Mouse (Mus musculus) heart, embryonic 11.5 days (tissue): ENCODE results near the gene Mmd. TPM values are rescaled to one million over a fixed set of nuclear protein-coding genes. Genes with fewer than 3 reads are reported as not detected.

Source experiments
- ATAC-seq: fragments of 200-750 bp; cut with Nextera tagmentation; replicated peaks from 2 replicates; pipeline ENCODE4 v1.8.0; 2017; ENCODE audit warnings: moderate library complexity; ENCODE audit not compliant: insufficient number of reproducible peaks, low FRiP score, low TSS enrichment
- H3K27ac ChIP-seq: fragments of 300-500 bp; sonication (generic); 2 replicates; pipeline ENCODE4 v1.5.1; 2014; ENCODE audit warnings: mild to moderate bottlenecking, low read depth, low read length
- H3K27me3 ChIP-seq: fragments of 300-500 bp; sonication (generic); 2 replicates; pipeline ENCODE4 v1.6.1; 2014; ENCODE audit warnings: mild to moderate bottlenecking, low read length, mixed read lengths; ENCODE audit not compliant: control insufficient read depth, insufficient read depth
- H3K36me3 ChIP-seq: fragments of 300-500 bp; sonication (generic); 2 replicates; pipeline ENCODE4 v1.6.1; 2014; ENCODE audit warnings: mild to moderate bottlenecking, low read length, moderate library complexity, mixed read lengths; ENCODE audit not compliant: control insufficient read depth, insufficient read depth
- H3K4me1 ChIP-seq: fragments of 300-500 bp; sonication (generic); 2 replicates; pipeline ENCODE4 v1.6.1; 2014; ENCODE audit warnings: low read length; ENCODE audit not compliant: control insufficient read depth, insufficient read depth
- H3K4me2 ChIP-seq: fragments of 300-500 bp; sonication (generic); 2 replicates; pipeline ENCODE4 v1.6.1; 2014; ENCODE audit warnings: mild to moderate bottlenecking, moderate library complexity
- H3K4me3 ChIP-seq: fragments of 300-500 bp; sonication (generic); 2 replicates; pipeline ENCODE4 v1.5.1; 2014; ENCODE audit warnings: low read depth, low read length
- H3K9ac ChIP-seq: fragments of 300-500 bp; sonication (generic); 2 replicates; pipeline ENCODE4 v1.6.1; 2014; ENCODE audit warnings: mild to moderate bottlenecking, low read depth, low read length, moderate library complexity
- H3K9me3 ChIP-seq: fragments of 300-500 bp; sonication (generic); replicated peaks from 2 replicates; pipeline ENCODE4 v1.6.1; 2016; ENCODE audit warnings: low read length; ENCODE audit not compliant: control insufficient read depth
- WGBS: fragments of 180-500 bp; shearing (Covaris S2); extraction: QIAGEN DNeasy Blood & Tissue Kit; methylation state at CpG from one replicate; pipeline ENCODE4 v1.1.7; 2014; ENCODE audit not compliant: insufficient replicate concordance; 5-methylcytosine and 5-hydroxymethylcytosine counted together
- polyA plus RNA-seq: library from polyadenylated mRNA; unstranded; fragments of >200 nt; fragmentation: Nextera tagmentation; extraction: Ambion mirVana; gene quantifications from 2 replicates; pipeline ENCODE4 v1.2.1, GENCODE M21; 2014

The Mmd gene
- polyA plus RNA-seq, 1 experiment from 2014 or later = 76.1 TPM

DNA sequence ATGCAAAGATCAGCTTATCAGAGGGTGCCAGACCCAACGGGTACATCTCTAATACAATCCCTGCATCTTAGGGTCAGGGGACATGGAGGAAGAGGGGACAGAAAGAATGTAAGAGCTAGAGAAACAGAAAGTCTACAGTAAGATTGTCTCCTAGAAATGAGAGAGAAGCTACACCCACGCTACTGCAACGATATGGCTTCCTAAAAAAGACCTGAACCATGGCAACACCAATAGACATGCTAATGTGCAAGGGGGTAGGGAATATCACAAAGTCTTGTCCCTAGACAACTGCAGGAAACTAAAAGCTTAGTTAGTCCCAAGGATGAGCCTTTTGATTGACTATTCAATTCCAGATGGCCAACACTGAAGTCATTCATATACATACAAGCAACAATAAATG lies 65.3 kb downstream of the Mmd start:
- no peak for ATAC-seq
- Histone ChIP-seq H3K27ac (no peak overlapping the region), H3K27me3 (no peaks in the 10 kb centered on the region), H3K9ac (no peak overlapping the region), H3K9me3 (no peaks in the 10 kb centered on the region), H3K36me3 (no peaks in the 10 kb centered on the region), H3K4me3 (no peak overlapping the region), H3K4me1 (no peaks in the 10 kb centered on the region), H3K4me2 (no peak overlapping the region)
- WGBS = 84% methylated on average over 3 of the region's 3 CpGs

DNA sequence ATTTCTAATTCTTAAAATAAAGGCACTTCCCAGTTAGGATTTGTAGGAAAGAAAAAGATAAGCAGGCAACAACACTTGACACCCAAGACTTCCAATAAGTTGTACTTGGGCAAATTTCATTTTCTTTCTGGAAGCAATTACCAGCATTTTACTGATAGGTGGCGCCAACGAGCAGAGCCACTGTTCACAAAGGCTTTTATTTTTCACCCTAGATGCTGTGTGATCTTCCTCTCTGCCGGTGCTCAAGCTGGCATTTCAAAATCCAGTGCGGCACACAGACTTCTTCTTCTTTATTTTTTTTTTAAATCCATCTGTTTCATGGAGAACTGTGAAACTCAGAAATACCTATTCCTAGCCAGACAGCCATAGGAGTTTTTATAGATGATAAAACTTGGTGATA lies 68.2 kb downstream of the Mmd start:
- no peak for ATAC-seq
- 18% methylated on average over 4 of the region's 4 CpGs for WGBS
- Histone ChIP-seq H3K9ac (no peak overlapping the region), H3K4me2 (no peak overlapping the region), H3K36me3 (no peaks in the 10 kb centered on the region), H3K4me3 (no peak overlapping the region), H3K9me3 (no peaks in the 10 kb centered on the region), H3K4me1 (no peaks in the 10 kb centered on the region), H3K27ac (no peak overlapping the region), H3K27me3 (no peaks in the 10 kb centered on the region)

GRCm38 (mm10) chr11:90320922-90321321 lies 71.7 kb downstream of the Mmd start:
- Histone ChIP-seq H3K27me3 (no peaks in the 10 kb centered on the region), H3K27ac (no peak overlapping the region), H3K4me1 (no peaks in the 10 kb centered on the region), H3K4me2 (no peak overlapping the region), H3K4me3 (no peak overlapping the region), H3K36me3 (no peaks in the 10 kb centered on the region), H3K9me3 (no peaks in the 10 kb centered on the region), H3K9ac (no peak overlapping the region)
- no peak for ATAC-seq
- WGBS = 63% methylated on average over 7 of the region's 7 CpGs

- 72% methylated on average over 3 of the region's 3 CpGs for WGBS
These were observed 75.3 kb downstream of the Mmd start for GRCm38 (mm10) chr11:90324597-90324996.

DNA sequence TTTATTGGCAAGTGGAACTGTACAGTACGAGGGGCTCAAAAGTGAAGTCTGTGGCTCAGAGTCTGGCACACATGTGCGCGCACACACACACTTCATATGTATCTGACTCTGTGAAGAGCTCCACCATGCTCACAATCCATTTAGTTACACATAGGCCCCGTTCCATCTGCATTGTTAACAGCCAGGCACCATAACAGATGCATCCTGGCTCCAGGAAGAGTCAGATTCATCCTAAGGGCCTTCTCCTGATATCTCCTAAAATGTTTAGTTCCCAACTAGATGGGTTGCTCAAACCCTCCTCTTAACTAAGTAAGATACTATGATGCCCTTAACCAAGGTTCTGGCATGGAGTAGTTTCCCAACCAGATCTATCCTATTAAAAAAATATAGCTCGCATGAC lies 76.9 kb downstream of the Mmd start:
- no peak for ATAC-seq
- 90% methylated on average over 5 of the region's 5 CpGs for WGBS
- Histone ChIP-seq H3K9me3 (no peaks in the 10 kb centered on the region), H3K9ac (no peak overlapping the region), H3K27ac (no peak overlapping the region), H3K27me3 (no peaks in the 10 kb centered on the region), H3K36me3 (no peaks in the 10 kb centered on the region), H3K4me3 (no peak overlapping the region), H3K4me2 (no peak overlapping the region), H3K4me1 (no peaks in the 10 kb centered on the region)

More at GRCm38 (mm10) chr11:90324597-90324996, 75.3 kb downstream of the Mmd start:
- H3K27ac ChIP-seq = no peak overlapping the region
- no peak for ATAC-seq
- no peaks in the 10 kb centered on the region for H3K27me3 ChIP-seq
- no peaks in the 10 kb centered on the region for H3K9me3 ChIP-seq
- no peak overlapping the region for H3K4me2 ChIP-seq
- H3K9ac ChIP-seq = no peak overlapping the region
- H3K4me3 ChIP-seq = no peak overlapping the region
- no peaks in the 10 kb centered on the region for H3K4me1 ChIP-seq
- H3K36me3 ChIP-seq = no peaks in the 10 kb centered on the region

- no peaks in the 10 kb centered on the region for H3K4me1 ChIP-seq
- no peak for ATAC-seq
- WGBS = 64% methylated on average over 1 of the region's 1 CpGs
These were observed 77.6 kb downstream of the Mmd start for GRCm38 (mm10) chr11:90326836-90327235.

More at GRCm38 (mm10) chr11:90326836-90327235, 77.6 kb downstream of the Mmd start:
- H3K4me3 ChIP-seq = no peak overlapping the region
- no peaks in the 10 kb centered on the region for H3K36me3 ChIP-seq
- no peaks in the 10 kb centered on the region for H3K9me3 ChIP-seq
- H3K27ac ChIP-seq = no peak overlapping the region
- no peak overlapping the region for H3K9ac ChIP-seq
- H3K4me2 ChIP-seq = no peak overlapping the region
- H3K27me3 ChIP-seq = no peaks in the 10 kb centered on the region

Other genes with a start within 250 kb of the Mmd start
- 13.6 and 22.7 TPM in 2 replicates for gene Pctp, start 246.6 kb upstream of the Mmd start, polyA plus RNA-seq
- 15.6 and 17.2 TPM in 2 replicates for gene Tmem100, start 219.1 kb upstream of the Mmd start, polyA plus RNA-seq
- 50.9 TPM in 2 replicates for gene Gm45716, start 61.8 kb upstream of the Mmd start, polyA plus RNA-seq
- gene Hlf, start 141.4 kb downstream of the Mmd start, polyA plus RNA-seq = 1.4 and 2.1 TPM in 2 replicates